Mouse (Mus musculus) intestine, embryonic 14.5 days (tissue): ENCODE measurements at regions not wholly inside any gene's neighbourhood (a gene's known extent, or its start where the extent isn't known, plus 50 kb on each side); places are given as distances from the start of the nearest gene placed in this dataset.

Experiments used
- ATAC-seq: fragments of 200-750 bp; cut with Nextera tagmentation; replicated peaks from 2 replicates; pipeline ENCODE4 v1.8.0; 2017; ENCODE audit warnings: low read depth, moderate number of reproducible peaks, moderate TSS enrichment, moderate library complexity; ENCODE audit not compliant: low FRiP score, low TSS enrichment
- DNase-seq: peaks from one replicate; pipeline ENCODE4 v3.0.0-alpha.2; 2018; ENCODE audit warnings: low spot score
- H3K27ac ChIP-seq: fragments of 300-500 bp; sonication (generic); 2 replicates; pipeline ENCODE4 v1.5.1; 2014; ENCODE audit warnings: low read depth, mild to moderate bottlenecking, control low read depth
- H3K27me3 ChIP-seq: fragments of 300-500 bp; sonication (generic); replicated peaks from 2 replicates; pipeline ENCODE4 v1.6.1; 2014; ENCODE audit warnings: low read length, control low read depth; ENCODE audit not compliant: control insufficient read depth, insufficient read depth
- H3K36me3 ChIP-seq: fragments of 300-500 bp; sonication (generic); 2 replicates; pipeline ENCODE4 v1.6.1; 2014; ENCODE audit warnings: low read length, control low read depth; ENCODE audit not compliant: control insufficient read depth, insufficient read depth
- H3K4me1 ChIP-seq: fragments of 300-500 bp; sonication (generic); replicated peaks from 2 replicates; pipeline ENCODE4 v1.6.1; 2014; ENCODE audit warnings: low read length, control low read depth, mixed read lengths; ENCODE audit not compliant: control insufficient read depth, insufficient read depth
- H3K4me2 ChIP-seq: fragments of 300-500 bp; sonication (generic); 2 replicates; pipeline ENCODE4 v1.6.1; 2014; ENCODE audit warnings: low read length
- H3K4me3 ChIP-seq: fragments of 300-500 bp; sonication (generic); 2 replicates; pipeline ENCODE4 v1.5.1; 2014; ENCODE audit warnings: low read depth, low read length, control low read depth, mixed read lengths
- H3K9ac ChIP-seq: fragments of 300-500 bp; sonication (generic); 2 replicates; pipeline ENCODE4 v1.6.1; 2014; ENCODE audit warnings: mild to moderate bottlenecking, low read length
- H3K9me3 ChIP-seq: fragments of 300-500 bp; sonication (generic); 2 replicates; pipeline ENCODE4 v1.6.1; 2016; ENCODE audit warnings: low read length, control low read depth; ENCODE audit not compliant: control insufficient read depth
- WGBS: fragments of 180-500 bp; shearing (Covaris S2); extraction: QIAGEN DNeasy Blood & Tissue Kit; methylation state at CpG from one replicate; pipeline ENCODE4 v1.1.7; 2014; 5-methylcytosine and 5-hydroxymethylcytosine counted together

DNA sequence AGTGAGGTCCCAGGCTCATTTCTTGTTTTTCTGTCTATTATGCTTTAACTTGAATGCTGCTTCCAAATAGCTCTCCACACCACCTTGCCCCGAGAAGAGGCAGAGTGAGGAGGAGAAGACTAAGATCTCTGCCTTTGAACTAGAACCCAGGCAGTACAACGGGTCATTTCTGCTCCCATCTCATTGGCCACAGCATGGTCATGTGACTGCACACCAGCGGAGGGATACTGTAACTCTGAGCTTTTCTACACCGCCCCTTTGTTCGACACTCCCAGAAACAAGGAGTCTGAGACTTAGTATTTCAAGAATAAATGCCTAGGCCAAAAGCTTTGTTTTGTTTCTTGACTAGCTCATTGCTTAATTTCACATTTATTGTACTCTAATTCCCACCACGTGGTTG, 230.5 kb upstream of the Habp2 start:
- ATAC-seq (no peak), DNase-seq (no peak)
- Histone ChIP-seq H3K9me3 (no peaks in the 10 kb centered on the region), H3K4me3 (no peak overlapping the region), H3K4me1 (no peaks in the 10 kb centered on the region), H3K9ac (no peak overlapping the region), H3K27me3 (no peaks in the 10 kb centered on the region), H3K4me2 (no peak overlapping the region), H3K27ac (no peak overlapping the region), H3K36me3 (no peaks in the 10 kb centered on the region)
- WGBS = 84% methylated on average over 6 of the region's 6 CpGs

DNA sequence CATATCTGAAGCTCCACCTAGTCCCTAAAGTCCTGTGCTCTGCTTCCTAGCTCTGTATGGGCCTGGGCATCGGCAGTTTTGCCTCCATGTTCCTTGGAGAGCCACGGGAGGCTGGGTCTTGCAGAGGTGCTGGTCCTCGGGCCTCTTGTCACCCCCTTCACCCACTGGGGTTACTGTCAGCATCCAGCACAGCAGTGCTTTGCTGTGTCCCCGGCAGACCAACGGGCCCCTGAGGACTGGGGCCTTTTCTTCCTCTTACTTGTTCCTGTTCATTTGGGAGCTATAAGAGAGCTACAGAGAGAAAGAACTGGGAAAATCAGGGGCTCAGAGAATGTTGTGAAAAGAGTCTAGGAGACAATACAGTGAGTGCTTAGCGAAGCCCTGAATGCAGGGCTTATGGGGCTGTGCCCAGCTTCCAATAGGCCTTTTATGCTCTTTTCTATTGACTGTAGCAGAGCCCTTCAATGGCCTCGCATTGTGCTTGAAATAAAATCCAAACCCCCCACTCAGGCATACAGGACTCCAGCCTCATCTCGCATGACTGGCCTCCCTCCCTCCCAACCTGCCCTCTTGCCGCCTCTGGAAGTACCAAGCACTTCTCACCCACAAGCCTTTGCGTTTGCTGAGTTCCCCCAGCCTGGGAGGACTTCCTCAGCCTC, 224.9 kb upstream of the Habp2 start:
- Histone ChIP-seq H3K27me3 (no peaks in the 10 kb centered on the region), H3K4me1 (no peaks in the 10 kb centered on the region), H3K4me3 (no peak overlapping the region), H3K9me3 (no peaks in the 10 kb centered on the region), H3K36me3 (no peaks in the 10 kb centered on the region), H3K27ac (no peak overlapping the region), H3K4me2 (no peak overlapping the region), H3K9ac (no peak overlapping the region)
- 70% methylated on average over 10 of the region's 10 CpGs for WGBS
- DNase-seq = no peak
- ATAC-seq = no peak

DNA sequence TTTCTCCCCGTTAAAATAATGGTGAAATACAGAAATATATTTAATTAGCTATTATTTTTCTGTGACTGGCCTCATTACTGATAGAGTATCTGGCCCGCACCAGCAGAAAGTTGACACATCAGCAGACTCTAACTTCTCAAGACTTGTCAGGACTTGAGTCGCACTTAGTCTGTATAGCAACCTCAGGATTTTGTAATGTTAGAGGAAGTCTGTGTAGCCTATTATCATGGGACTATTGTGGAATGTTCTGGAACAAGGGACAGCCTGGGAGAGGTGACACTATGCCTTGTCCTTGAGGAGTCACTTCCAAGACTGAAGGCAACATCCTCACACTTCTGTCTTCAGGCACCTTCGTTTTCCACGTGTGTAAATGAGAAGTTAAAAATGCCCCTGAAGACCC, 223.8 kb upstream of the Habp2 start:
- no peak for DNase-seq
- no peaks in the 10 kb centered on the region for H3K36me3 ChIP-seq
- no peak overlapping the region for H3K27ac ChIP-seq
- H3K9ac ChIP-seq = no peak overlapping the region
- no peaks in the 10 kb centered on the region for H3K27me3 ChIP-seq
- H3K4me3 ChIP-seq = no peak overlapping the region
- no peak for ATAC-seq
- no peaks in the 10 kb centered on the region for H3K4me1 ChIP-seq
- no peaks in the 10 kb centered on the region for H3K9me3 ChIP-seq
- WGBS = 72% methylated on average over 5 of the region's 5 CpGs
- no peak overlapping the region for H3K4me2 ChIP-seq

DNA sequence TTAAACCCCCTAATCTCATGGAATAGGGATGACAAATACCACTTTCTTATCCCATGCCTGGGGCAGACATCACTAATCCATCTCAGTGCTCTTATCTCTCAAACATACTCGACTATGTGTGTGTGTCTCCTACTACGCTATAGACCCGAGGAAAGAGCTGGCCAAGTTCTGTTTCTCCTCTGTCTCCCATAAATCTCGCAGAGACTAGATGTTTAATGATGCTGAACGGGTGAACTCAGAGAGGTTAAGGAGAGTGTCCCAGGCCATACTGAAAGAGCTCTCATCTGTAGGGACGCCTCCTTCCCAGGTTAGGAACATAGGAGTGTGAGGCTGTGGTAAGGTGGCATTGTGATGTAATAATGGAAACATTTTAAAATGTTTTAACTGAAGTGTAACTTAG, 221.2 kb upstream of the Habp2 start:
- DNase-seq (no peak), ATAC-seq (no peak)
- Histone ChIP-seq H3K9me3 (no peaks in the 10 kb centered on the region), H3K4me3 (no peak overlapping the region), H3K27ac (no peak overlapping the region), H3K9ac (no peak overlapping the region), H3K4me2 (no peak overlapping the region), H3K4me1 (no peaks in the 10 kb centered on the region), H3K36me3 (no peaks in the 10 kb centered on the region), H3K27me3 (no peaks in the 10 kb centered on the region)
- WGBS = 20% methylated on average over 6 of the region's 6 CpGs

DNA sequence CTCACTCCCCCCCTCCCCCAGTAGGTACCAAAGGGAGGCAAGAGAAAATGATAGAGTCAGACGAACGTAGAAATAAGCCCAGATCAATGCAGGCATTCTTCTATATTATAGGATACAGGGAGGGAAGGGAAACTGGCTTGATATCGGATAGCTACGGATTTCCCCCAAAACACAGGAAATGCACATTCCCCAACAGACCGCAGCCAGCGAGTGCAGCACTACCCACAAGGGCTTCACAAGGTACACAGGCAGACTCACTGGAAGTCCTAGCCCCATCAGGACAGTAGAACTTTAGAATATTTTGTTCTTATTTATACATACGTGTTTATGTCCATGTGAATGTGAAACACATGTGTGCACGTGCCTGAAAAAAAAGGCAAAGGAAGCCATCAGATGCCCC, 218.8 kb upstream of the Habp2 start:
- Histone ChIP-seq H3K9ac (no peak overlapping the region), H3K9me3 (no peaks in the 10 kb centered on the region), H3K4me1 (no peaks in the 10 kb centered on the region; the same call in 1 of the 2 replicates), H3K27ac (no peak overlapping the region), H3K36me3 (no peaks in the 10 kb centered on the region), H3K4me3 (no peak overlapping the region), H3K27me3 (no peaks in the 10 kb centered on the region), H3K4me2 (no peak overlapping the region)
- 71% methylated on average over 8 of the region's 8 CpGs for WGBS
- DNase-seq (no peak), ATAC-seq (no peak)

DNA sequence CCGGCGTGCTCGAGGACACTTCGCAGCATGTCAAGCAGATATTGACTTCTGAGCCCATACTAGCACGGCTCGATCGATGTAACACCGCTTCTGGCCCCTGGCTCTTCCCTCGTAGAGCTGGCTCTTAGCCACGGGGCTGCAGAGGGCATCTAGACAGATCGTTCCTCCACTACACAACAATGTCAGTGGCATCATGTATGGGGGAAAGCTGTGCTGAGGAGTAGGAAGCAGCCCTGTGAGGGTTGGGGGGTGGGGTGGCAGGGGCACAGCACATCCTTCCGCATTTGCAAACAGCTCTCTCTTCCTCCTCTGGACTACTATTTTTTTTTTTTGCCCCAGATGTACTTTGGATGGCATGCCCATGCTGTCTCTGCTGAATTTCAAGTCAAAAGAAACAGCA, 218.1 kb upstream of the Habp2 start:
- Histone ChIP-seq H3K27ac (no peak overlapping the region), H3K4me1 (no peaks in the 10 kb centered on the region; the same call in 1 of the 2 replicates), H3K4me2 (no peak overlapping the region), H3K4me3 (no peak overlapping the region), H3K9ac (no peak overlapping the region), H3K36me3 (no peaks in the 10 kb centered on the region), H3K27me3 (no peaks in the 10 kb centered on the region), H3K9me3 (no peaks in the 10 kb centered on the region)
- 76% methylated on average over 12 of the region's 12 CpGs for WGBS
- no peak for DNase-seq
- ATAC-seq = no peak

DNA sequence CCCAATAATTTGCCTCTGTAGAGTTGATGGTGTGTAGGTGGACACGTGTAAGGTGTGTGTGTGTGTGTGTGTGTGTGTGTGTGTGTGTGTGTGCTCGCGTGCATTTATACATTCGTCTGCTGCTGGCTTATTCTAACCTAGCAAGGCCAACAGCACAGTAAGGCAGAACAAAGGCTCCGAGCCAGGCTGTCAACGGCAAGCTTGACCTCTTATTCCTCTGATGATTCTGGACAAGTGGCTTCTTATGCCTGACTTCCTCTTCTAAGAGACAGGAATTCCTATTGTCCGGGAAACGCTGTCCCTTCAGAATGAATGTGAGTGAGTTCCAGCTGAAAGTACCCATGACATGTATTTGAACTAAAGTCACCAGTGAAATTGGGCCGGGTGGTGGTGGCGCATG, 217.7 kb upstream of the Habp2 start:
- H3K27ac ChIP-seq = no peak overlapping the region
- no peak overlapping the region for H3K4me2 ChIP-seq
- ATAC-seq (no peak), DNase-seq (no peak)
- no peak overlapping the region for H3K9ac ChIP-seq
- no peaks in the 10 kb centered on the region for H3K36me3 ChIP-seq
- no peak overlapping the region for H3K4me3 ChIP-seq
- H3K27me3 ChIP-seq = no peaks in the 10 kb centered on the region
- H3K9me3 ChIP-seq = no peaks in the 10 kb centered on the region
- no peaks in the 10 kb centered on the region; the same call in 1 of the 2 replicates for H3K4me1 ChIP-seq
- 74% methylated on average over 10 of the region's 10 CpGs for WGBS

DNA sequence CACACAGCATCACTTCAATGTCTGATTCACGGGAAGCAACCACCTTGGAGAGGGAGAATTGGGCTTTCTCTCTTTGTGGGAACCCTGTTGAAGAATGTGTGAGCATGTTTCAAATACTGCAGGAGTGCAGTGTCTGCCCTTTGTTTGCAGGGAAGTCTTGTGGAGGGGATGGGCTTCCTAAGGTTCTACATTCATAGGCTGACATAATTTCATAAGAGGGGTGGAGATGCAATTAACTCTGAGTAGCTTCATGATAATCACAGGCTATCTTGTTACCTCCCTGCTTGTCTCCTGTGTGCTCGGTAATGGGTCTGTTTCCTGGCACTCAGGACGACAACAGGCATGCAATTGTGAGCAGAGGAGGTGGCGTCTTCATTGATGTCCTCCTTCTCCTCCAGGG, 215.6 kb upstream of the Habp2 start:
- H3K27ac ChIP-seq = no peak overlapping the region
- no peak for ATAC-seq
- H3K4me3 ChIP-seq = no peak overlapping the region
- no peaks in the 10 kb centered on the region for H3K36me3 ChIP-seq
- H3K27me3 ChIP-seq = no peaks in the 10 kb centered on the region
- H3K9ac ChIP-seq = no peak overlapping the region
- H3K9me3 ChIP-seq = no peaks in the 10 kb centered on the region
- WGBS = 48% methylated on average over 4 of the region's 4 CpGs
- H3K4me2 ChIP-seq = no peak overlapping the region
- no peaks in the 10 kb centered on the region; the same call in 1 of the 2 replicates for H3K4me1 ChIP-seq
- DNase-seq = no peak

DNA sequence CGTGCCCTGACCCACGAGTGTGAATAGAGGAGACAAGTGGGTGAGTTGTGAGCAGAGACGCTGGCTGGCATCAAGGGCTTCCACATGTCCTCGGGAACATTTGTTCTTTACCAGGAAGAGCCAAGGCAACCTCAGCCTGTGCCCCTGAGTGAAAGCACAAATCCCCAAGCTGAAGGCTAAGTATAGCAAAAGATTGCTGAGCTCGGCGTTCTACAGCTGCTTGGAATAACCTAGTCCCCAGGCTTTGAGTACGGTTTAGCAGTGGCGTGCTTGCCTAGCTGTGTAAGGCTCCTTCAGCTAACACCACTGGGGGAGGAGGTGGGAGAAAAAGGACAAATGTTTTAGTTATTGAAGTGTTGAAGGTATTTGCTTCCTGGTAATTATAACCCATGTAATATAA, 210.8 kb upstream of the Habp2 start:
- H3K4me3 ChIP-seq = no peak overlapping the region
- H3K36me3 ChIP-seq = no peaks in the 10 kb centered on the region
- ATAC-seq = no peak
- no peaks in the 10 kb centered on the region for H3K4me1 ChIP-seq
- no peak overlapping the region for H3K4me2 ChIP-seq
- no peaks in the 10 kb centered on the region for H3K9me3 ChIP-seq
- no peak overlapping the region for H3K9ac ChIP-seq
- 85% methylated on average over 8 of the region's 8 CpGs for WGBS
- H3K27me3 ChIP-seq = no peaks in the 10 kb centered on the region
- no peak overlapping the region for H3K27ac ChIP-seq
- DNase-seq = no peak
